Mouse (Mus musculus): ENCODE measurements around the gene Fosl1. TPM values are rescaled to one million over a fixed set of nuclear protein-coding genes. Genes with fewer than 3 reads are reported as not detected.

The Fosl1 gene
- polyA plus RNA-seq, 1 experiment = 0.36 TPM

- TF ChIP-seq CTCF (IDR thresholded peaks at IDR 0.05; ENCODE audit: insufficient read depth, low read length) = no peak
- no peak for TF ChIP-seq POLR2A (IDR thresholded peaks at IDR 0.05; ENCODE audit: borderline replicate concordance, extremely low read depth, low read depth, low read length)
- no peak for DNase-seq
- Histone ChIP-seq H3K4me3 (replicated peaks; ENCODE audit: extremely low read depth, low read depth, low read length) (no peak overlapping the region), H3K4me1 (ENCODE audit: control insufficient read depth, insufficient read depth, low read length) (peaks cover 4% of the 10 kb centered on the region)
- WGBS = 91% methylated on average over 9 of the region's 9 CpGs
These were observed 15.9 kb downstream of the Fosl1 start for GRCm38 (mm10) chr19:5463212-5463611.

GRCm38 (mm10) chr19:5463791-5464562 is 16.6 kb downstream of the Fosl1 start:
- peak; percentile 42; the same call in 1 of the 2 replicates for TF ChIP-seq POLR2A (IDR thresholded peaks at IDR 0.05; ENCODE audit: borderline replicate concordance, extremely low read depth, low read depth, low read length)
- TF ChIP-seq CTCF (IDR thresholded peaks at IDR 0.05; ENCODE audit: insufficient read depth, low read length) = peak; percentile 82
- peaks cover 4% of the 10 kb centered on the region for H3K4me1 ChIP-seq (ENCODE audit: control insufficient read depth, insufficient read depth, low read length)
- peak; percentile 60 for DNase-seq
- no peak overlapping the region for H3K4me3 ChIP-seq (replicated peaks; ENCODE audit: extremely low read depth, low read depth, low read length)
- 31% methylated on average over 15 of the region's 15 CpGs for WGBS

- WGBS = 87% methylated on average over 8 of the region's 8 CpGs
- TF ChIP-seq POLR2A (IDR thresholded peaks at IDR 0.05; ENCODE audit: borderline replicate concordance, extremely low read depth, low read depth, low read length) (no peak), CTCF (IDR thresholded peaks at IDR 0.05; ENCODE audit: insufficient read depth, low read length) (no peak)
- peaks cover 4% of the 10 kb centered on the region for H3K4me1 ChIP-seq (ENCODE audit: control insufficient read depth, insufficient read depth, low read length)
These were observed 17.7 kb downstream of the Fosl1 start for GRCm38 (mm10) chr19:5465037-5465436.

GRCm38 (mm10) chr19:5466916-5467500 is 19.7 kb downstream of the Fosl1 start:
- WGBS = 83% methylated on average over 6 of the region's 6 CpGs
- TF ChIP-seq CTCF (IDR thresholded peaks at IDR 0.05; ENCODE audit: insufficient read depth, low read length) (no peak), POLR2A (IDR thresholded peaks at IDR 0.05; ENCODE audit: borderline replicate concordance, extremely low read depth, low read depth, low read length) (no peak)
- no peak for DNase-seq
- Histone ChIP-seq H3K4me3 (replicated peaks; ENCODE audit: extremely low read depth, low read depth, low read length) (no peak overlapping the region), H3K4me1 (ENCODE audit: control insufficient read depth, insufficient read depth, low read length) (peaks cover 4% of the 10 kb centered on the region; the same call in 1 of the 2 replicates)

More at GRCm38 (mm10) chr19:5465037-5465436, 17.7 kb downstream of the Fosl1 start:
- no peak overlapping the region for H3K4me3 ChIP-seq (replicated peaks; ENCODE audit: extremely low read depth, low read depth, low read length)
- DNase-seq = no peak

DNA sequence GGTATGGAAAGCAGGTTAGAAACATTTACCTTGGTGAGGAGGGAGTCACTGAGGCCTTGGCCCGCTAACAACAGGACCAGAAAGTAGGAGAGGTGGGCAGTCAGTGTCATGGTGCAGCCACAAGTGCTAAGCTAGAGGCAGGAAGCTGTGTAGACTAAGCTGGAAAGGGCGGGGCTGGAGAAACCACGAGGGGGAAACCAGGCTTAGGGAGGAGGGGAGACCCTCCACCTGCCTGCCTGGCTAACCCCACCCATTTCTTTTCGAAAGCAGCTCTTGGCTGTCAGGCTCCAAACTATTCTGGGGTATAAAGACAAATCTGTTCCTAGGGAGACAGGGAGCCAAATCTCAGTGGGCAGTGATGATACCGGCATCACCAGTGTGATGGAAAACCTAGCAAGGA is 21.0 kb downstream of the Fosl1 start, which contains the start of gene Ctsw:
Gene Ctsw (minus strand): TSS at position 134 of the 400 bp plus-strand sequence.
- no peak for TF ChIP-seq POLR2A (IDR thresholded peaks at IDR 0.05; ENCODE audit: borderline replicate concordance, extremely low read depth, low read depth, low read length)
- no peak for TF ChIP-seq CTCF (IDR thresholded peaks at IDR 0.05; ENCODE audit: insufficient read depth, low read length)
- DNase-seq = no peak
- WGBS = 28% methylated on average over 5 of the region's 5 CpGs
- H3K4me3 ChIP-seq (replicated peaks; ENCODE audit: extremely low read depth, low read depth, low read length) = no peak within 1 kb of the TSS
- peaks cover 5% of the 10 kb centered on the region; the same call in 1 of the 2 replicates for H3K4me1 ChIP-seq (ENCODE audit: control insufficient read depth, insufficient read depth, low read length)

GRCm38 (mm10) chr19:5471846-5472245 is 24.5 kb downstream of the Fosl1 start:
- WGBS = 45% methylated on average over 5 of the region's 5 CpGs
- H3K4me1 ChIP-seq (ENCODE audit: control insufficient read depth, insufficient read depth, low read length) = peaks cover 4% of the 10 kb centered on the region; the same call in 1 of the 2 replicates
- no peak for DNase-seq
- H3K4me3 ChIP-seq (replicated peaks; ENCODE audit: extremely low read depth, low read depth, low read length) = no peak overlapping the region
- TF ChIP-seq POLR2A (IDR thresholded peaks at IDR 0.05; ENCODE audit: borderline replicate concordance, extremely low read depth, low read depth, low read length) = no peak
- TF ChIP-seq CTCF (IDR thresholded peaks at IDR 0.05; ENCODE audit: insufficient read depth, low read length) = no peak

GRCm38 (mm10) chr19:5472857-5473256 is 25.5 kb downstream of the Fosl1 start:
- 80% methylated on average over 3 of the region's 3 CpGs for WGBS
- TF ChIP-seq POLR2A (IDR thresholded peaks at IDR 0.05; ENCODE audit: borderline replicate concordance, extremely low read depth, low read depth, low read length) (no peak), CTCF (IDR thresholded peaks at IDR 0.05; ENCODE audit: insufficient read depth, low read length) (no peak)
- no peak for DNase-seq
- Histone ChIP-seq H3K4me1 (ENCODE audit: control insufficient read depth, insufficient read depth, low read length) (peaks cover 4% of the 10 kb centered on the region; the same call in 1 of the 2 replicates), H3K4me3 (replicated peaks; ENCODE audit: extremely low read depth, low read depth, low read length) (no peak overlapping the region)

GRCm38 (mm10) chr19:5473720-5474119 is 26.4 kb downstream of the Fosl1 start, which contains the start of gene Efemp2:
Efemp2 (plus strand) TSS chr19:5473954.
- TF ChIP-seq POLR2A (IDR thresholded peaks at IDR 0.05; ENCODE audit: borderline replicate concordance, extremely low read depth, low read depth, low read length) (peak; percentile 60; the same call in 1 of the 2 replicates), CTCF (IDR thresholded peaks at IDR 0.05; ENCODE audit: insufficient read depth, low read length) (no peak)
- H3K4me1 ChIP-seq (ENCODE audit: control insufficient read depth, insufficient read depth, low read length) = peaks cover 4% of the 10 kb centered on the region; the same call in 1 of the 2 replicates
- peak; percentile 82 for DNase-seq
- H3K4me3 ChIP-seq (replicated peaks; ENCODE audit: extremely low read depth, low read depth, low read length) = peak within 1 kb of the TSS; percentile 63
- WGBS = 3% methylated on average over 22 of the region's 22 CpGs

GRCm38 (mm10) chr19:5474281-5475068 is 27.1 kb downstream of the Fosl1 start:
- TF ChIP-seq POLR2A (IDR thresholded peaks at IDR 0.05; ENCODE audit: borderline replicate concordance, extremely low read depth, low read depth, low read length) (no peak), CTCF (IDR thresholded peaks at IDR 0.05; ENCODE audit: insufficient read depth, low read length) (no peak)
- peak overlapping the region; percentile 63 for H3K4me3 ChIP-seq (replicated peaks; ENCODE audit: extremely low read depth, low read depth, low read length)
- peak; percentile 47 for DNase-seq
- WGBS = under 1% methylated on average over 59 of the region's 68 CpGs
- peaks cover 4% of the 10 kb centered on the region; the same call in 1 of the 2 replicates for H3K4me1 ChIP-seq (ENCODE audit: control insufficient read depth, insufficient read depth, low read length)

All from lung, adult 2 months (tissue).